Mouse (Mus musculus) left cerebral cortex, adult 9 months (tissue): ENCODE results near the gene Cox6b1.

Experiments
- DNase-seq, 2 experiments: peaks; one replicate each; pipeline ENCODE4 v3.0.0; 2022; ENCODE audit warnings: low spot score in 2 of 2

The Cox6b1 gene

DNA sequence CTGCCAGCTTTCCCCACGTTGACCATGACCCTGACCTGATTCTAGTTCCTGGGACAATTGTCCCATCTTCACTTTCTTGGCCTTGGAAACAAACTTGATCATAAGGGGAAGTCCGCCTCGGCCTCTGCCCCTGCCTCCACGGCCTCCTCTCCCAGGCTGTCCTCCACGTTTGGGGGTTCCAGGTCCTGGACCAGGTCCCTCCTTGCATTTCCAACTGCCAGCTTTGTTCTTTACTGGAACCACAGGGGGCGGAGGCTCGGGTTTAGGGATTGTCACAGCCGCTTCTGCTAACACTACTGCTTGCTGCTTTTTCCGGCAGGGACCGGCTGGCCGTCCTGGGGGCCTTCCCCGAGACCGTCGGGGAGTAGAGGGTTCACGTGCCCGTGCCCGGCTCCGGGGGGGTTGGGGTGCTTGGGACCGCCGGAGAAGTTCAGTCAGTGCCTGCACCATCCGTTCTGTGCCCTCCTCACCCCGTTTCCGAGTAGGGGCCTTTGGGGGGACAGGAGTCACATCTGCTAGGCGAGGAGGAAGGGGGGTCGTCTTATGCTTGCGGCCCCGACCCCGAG lies 39.4 kb downstream of the Cox6b1 start:
- DNase-seq = no peak

DNA sequence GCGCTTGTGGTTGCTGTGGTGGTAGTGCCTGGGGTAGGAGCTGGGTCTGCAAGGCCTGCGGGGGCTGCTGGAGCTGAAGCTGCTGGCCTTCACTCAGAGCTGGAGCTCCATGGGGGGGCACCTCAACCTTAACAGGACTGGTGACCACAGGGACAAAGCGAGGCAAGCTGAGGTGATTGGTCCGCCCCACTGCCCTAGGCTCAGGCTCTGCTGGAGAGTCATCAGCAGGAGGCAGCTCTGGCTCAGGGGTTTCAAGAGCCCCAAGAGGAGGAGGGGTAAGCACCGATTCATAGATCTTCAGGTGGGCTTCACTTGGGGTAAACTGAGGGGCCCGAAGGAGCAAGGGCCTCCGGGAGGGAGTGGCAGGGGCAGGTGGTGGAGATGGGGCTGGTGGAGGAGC lies 40.8 kb downstream of the Cox6b1 start:
- no peak for DNase-seq

DNA sequence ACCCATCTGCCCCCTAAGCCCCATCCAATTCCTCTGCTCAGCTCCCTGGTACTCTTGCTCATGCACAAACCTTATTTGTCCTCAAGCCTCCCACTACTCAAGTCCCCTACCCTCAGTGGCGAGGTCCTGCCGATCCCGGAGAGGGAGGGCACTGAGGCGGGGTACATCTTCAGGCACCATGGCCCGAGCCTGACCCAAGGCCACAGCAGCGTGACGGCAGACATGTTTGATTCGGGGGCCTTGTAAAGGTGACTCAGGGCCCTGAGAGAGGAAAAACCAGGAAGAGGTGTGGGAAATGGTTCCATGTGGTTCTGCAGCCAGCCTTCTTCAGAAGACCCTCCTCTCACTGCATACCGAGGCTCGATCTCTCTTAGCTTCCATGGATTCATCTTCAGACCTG lies 41.6 kb downstream of the Cox6b1 start:
- DNase-seq = no peak

DNA sequence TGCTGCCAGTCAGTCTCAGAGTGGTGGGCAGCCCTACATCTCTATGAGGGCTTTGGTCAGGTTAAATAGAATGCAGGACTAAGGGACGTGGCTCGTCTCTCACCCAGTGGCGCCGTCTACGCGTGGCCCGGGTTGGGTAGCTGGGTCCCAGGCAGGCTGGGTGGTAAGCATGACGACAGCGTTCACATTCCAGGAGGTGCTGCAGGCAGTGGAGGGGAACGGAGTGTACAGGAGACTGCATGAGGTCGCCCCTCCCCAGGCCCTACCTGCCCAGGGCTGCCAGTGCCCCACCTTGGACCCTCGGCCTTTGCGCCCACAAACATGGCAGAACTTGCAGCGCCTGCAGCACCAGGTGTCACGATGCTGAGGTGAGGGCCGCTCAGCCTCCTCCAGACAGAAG lies 44.4 kb downstream of the Cox6b1 start:
- DNase-seq = no peak

DNA sequence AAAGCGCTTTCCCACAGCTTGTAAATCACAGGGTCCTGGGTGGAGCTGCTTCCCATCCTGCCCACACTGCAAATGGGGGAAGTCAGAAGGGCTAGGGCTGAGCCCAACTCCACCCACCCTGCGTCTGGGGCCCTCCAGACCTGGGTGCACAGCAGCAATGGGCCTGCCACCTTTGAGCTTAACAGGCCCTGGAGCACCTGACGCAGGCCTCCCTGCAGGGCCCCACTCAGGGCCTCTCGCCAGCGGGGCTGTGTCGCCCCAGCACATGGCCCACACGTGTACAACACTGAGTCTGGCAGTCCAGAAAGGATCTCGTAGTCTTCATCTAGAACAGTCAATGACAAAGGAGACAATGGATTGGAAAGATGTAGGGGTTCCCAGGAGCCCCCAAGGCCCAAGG lies 46.0 kb downstream of the Cox6b1 start:
- no peak for DNase-seq

DNA sequence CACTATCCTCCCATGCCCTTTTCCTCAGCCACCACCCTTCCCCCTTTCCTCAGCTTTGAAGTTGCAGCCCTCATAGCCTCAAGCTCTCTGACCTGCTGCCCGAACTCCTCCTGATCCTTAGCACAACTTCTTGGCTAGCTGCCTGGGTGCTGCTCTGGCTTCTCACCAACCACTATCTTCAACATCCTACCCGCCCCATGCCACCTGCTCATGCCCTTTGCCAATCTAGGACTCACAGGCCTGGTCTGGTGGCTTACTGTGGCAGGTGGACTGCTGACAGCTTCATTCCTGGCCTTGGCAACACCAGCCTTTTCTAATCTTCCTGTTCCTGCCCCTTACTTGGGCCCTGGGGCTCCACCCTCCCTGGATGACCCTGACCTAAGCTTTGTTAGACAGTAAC lies 53.0 kb downstream of the Cox6b1 start:
- DNase-seq = no peak

DNA sequence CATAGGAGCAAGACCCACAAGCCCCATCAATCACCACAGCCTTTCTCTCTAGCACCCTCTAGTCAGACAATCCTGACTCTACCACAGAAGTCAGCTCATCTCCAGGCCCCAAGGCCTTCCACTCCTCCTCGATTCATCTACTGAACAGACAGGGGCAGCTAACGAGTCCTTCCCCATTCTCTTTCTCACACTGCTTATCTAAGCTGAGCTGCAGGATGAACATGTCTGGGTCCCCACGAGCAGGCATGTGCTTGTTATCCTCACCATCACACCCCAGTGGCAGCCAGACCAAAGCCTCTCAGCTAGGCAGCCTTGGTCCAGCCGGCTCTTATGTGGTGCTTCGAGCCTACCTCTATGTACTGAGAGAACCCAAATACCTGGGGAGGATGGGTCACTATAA lies 53.6 kb downstream of the Cox6b1 start:
- DNase-seq = no peak

DNA sequence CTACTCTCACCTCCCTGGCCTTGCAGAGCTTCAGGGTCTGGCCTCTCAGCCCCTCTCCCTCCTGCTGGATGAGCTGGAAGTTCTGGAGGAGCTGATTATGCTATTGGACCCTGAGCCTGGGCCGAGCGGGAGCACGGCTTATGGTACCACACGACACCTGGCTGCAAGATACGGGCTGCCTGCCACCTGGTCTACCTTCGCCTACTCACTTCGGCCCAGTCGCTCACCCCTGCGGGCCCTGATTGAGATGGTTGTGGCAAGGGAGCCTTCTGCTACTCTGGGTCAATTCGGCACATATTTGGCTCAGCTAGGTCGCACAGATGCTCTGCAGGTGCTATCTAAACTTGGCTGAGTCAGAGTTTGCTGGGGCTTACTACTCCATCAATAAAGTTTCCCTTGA lies 58.4 kb downstream of the Cox6b1 start:
- DNase-seq = no peak
